Mouse (Mus musculus): Measurements from ENCODE around the gene Acads. TPM values are rescaled to one million over a fixed set of nuclear protein-coding genes. Genes with fewer than 3 reads are reported as not detected.

The Acads gene
- polyA plus RNA-seq, 1 experiment from 2014 or later: 43.6 TPM

DNA sequence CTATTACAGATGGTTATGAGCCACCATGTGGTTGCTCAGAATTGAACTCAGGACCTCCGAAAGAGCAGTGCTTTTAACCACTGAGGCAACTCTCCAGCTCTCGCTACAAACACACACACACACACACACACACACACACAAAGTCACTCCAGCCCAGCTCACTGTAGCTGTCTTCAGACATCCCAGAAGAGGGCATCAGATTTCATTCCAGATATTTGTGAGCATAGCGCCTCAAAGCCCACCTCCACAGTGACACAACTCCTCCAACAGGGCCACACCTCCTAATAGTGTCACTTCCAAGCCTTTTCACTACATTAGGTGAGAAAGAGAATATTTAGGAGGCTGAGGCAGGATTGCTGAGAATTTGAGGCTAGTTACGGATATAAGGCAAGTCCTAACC is 20.0 kb upstream of the Acads start:
- Histone ChIP-seq H3K27me3 (replicated peaks; ENCODE audit: insufficient read depth, low read length) (no peaks in the 10 kb centered on the region), H3K9me3 (ENCODE audit: low read length) (no peaks in the 10 kb centered on the region), H3K4me2 (replicated peaks; ENCODE audit: low read depth, low read length) (no peak overlapping the region), H3K4me3 (ENCODE audit: low read depth, low read length) (no peak overlapping the region), H3K36me3 (ENCODE audit: insufficient read depth, low read length) (no peaks in the 10 kb centered on the region), H3K27ac (ENCODE audit: low read length) (no peak overlapping the region), H3K4me1 (ENCODE audit: insufficient read depth, low read depth, low read length) (no peaks in the 10 kb centered on the region), H3K9ac (replicated peaks; ENCODE audit: low read depth) (no peak overlapping the region)
- WGBS: 50% methylated on average over 4 of the region's 4 CpGs
- ATAC-seq (no peak), DNase-seq (ENCODE audit: low spot score) (no peak)
- no peak for TF ChIP-seq EP300 (IDR thresholded peaks at IDR 0.05)
- no peak for TF ChIP-seq CTCF (IDR thresholded peaks at IDR 0.05)

DNA sequence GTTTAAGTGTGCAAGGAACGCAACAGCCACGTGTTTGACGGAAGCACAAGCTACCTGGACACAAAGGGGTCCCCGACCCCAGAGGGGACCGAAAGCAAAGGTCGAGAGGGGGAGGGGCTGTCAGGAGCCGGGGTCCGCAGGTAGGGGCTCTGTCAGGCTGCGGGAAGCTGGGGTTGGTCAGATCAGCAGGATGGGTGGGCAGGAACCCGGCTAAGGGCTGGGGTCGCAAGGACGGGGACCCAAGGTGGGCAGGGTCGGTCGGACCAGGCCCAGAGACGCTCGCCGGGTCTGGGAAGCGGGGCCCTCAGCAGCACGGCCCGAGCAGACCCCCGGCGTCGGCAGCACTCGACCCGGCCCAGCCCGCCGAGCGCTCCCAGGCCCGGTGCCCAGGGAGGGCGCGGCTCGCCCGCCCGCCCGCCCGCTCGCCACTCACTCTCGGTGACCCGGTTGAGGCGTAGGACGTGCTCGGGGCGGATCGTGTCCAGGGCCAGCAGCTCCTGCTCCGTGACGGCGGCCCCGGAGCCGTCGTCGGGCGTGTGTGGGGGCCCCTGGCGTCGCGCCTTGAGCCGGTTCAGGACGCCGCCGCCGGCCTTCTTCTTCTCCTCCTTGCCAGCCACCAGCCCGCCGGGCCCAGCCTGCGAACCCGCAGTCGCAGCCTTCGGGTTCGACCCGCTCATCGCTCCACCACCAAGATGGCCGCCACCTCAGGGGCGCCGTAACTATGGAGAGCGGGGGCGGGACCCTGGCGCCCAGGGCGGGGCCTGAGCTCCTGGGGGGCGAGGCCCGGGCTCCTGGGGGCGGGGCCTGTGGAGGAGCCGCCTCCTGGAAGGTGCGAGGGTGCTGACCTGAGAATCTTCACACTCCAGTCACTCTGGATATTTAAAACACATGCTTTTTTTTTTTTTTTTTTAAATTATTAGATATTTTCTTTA is 15.4 kb upstream of the Acads start, which contains the start of gene Unc119b:
Gene Unc119b (minus strand): TSS at position 742 of the 932 bp plus-strand sequence.
- H3K9ac ChIP-seq (replicated peaks; ENCODE audit: low read depth): peak within 1 kb of the TSS; percentile 68
- H3K27ac ChIP-seq (ENCODE audit: low read length): no peak within 1 kb of the TSS
- peak; percentile 91 for DNase-seq (ENCODE audit: low spot score)
- WGBS: 2% methylated on average over 48 of the region's 81 CpGs
- no peaks in the 10 kb centered on the region for H3K9me3 ChIP-seq (ENCODE audit: low read length)
- peak; percentile 98 for ATAC-seq
- H3K27me3 ChIP-seq (replicated peaks; ENCODE audit: insufficient read depth, low read length): no peaks in the 10 kb centered on the region
- peak within 1 kb of the TSS; percentile 94 for H3K4me3 ChIP-seq (ENCODE audit: low read depth, low read length)
- peak within 1 kb of the TSS; percentile 98 for H3K4me2 ChIP-seq (replicated peaks; ENCODE audit: low read depth, low read length)
- H3K4me1 ChIP-seq (ENCODE audit: insufficient read depth, low read depth, low read length): peaks cover 5% of the 10 kb centered on the region; the same call in 1 of the 2 replicates
- peaks cover 7% of the 10 kb centered on the region for H3K36me3 ChIP-seq (ENCODE audit: insufficient read depth, low read length)
- no peak for TF ChIP-seq EP300 (IDR thresholded peaks at IDR 0.05)
- no peak for TF ChIP-seq CTCF (IDR thresholded peaks at IDR 0.05)

DNA sequence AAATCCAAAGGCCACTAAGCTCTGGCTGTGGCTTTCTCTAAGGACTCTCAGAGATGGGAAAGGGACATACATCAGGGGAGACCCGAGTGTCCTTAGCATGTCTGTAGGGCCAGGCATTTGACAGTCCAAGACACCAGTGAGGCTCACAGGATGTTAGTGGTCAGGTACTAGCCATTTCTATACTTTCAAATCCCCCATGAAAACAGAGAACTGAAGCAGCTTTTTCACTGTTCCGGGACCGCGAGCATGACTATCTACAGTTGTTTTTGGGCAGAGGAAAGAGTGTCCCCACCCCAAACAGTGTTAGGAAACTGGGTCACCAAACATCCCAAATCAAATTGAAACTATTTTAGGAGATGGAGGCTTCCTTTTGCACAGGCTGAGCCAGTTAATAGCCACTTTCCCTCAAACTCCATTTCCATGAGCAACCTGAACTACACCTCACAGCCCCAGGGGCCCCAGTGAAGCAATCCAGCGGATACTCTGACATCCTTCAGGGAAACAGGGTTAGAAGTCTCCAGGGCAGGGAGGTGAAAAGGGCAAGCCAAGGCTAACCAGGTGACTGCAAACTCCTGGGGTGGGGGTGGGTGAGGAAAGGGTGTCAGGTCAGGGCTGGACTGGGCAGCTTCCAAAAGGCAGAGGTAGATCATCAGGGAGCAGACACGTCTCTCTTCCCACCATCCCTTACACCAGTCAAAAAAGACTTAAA is 14.4 kb upstream of the Acads start:
- ATAC-seq (no peak), DNase-seq (ENCODE audit: low spot score) (no peak)
- Histone ChIP-seq H3K4me3 (ENCODE audit: low read depth, low read length) (peak overlapping the region; percentile 94), H3K9ac (replicated peaks; ENCODE audit: low read depth) (no peak overlapping the region), H3K36me3 (ENCODE audit: insufficient read depth, low read length) (peaks cover 7% of the 10 kb centered on the region), H3K9me3 (ENCODE audit: low read length) (no peaks in the 10 kb centered on the region), H3K4me1 (ENCODE audit: insufficient read depth, low read depth, low read length) (peaks cover 5% of the 10 kb centered on the region; the same call in 1 of the 2 replicates), H3K27me3 (replicated peaks; ENCODE audit: insufficient read depth, low read length) (no peaks in the 10 kb centered on the region), H3K4me2 (replicated peaks; ENCODE audit: low read depth, low read length) (peak overlapping the region; percentile 98), H3K27ac (ENCODE audit: low read length) (no peak overlapping the region)
- WGBS: 57% methylated on average over 6 of the region's 6 CpGs
- TF ChIP-seq EP300 (IDR thresholded peaks at IDR 0.05): no peak
- no peak for TF ChIP-seq CTCF (IDR thresholded peaks at IDR 0.05)

DNA sequence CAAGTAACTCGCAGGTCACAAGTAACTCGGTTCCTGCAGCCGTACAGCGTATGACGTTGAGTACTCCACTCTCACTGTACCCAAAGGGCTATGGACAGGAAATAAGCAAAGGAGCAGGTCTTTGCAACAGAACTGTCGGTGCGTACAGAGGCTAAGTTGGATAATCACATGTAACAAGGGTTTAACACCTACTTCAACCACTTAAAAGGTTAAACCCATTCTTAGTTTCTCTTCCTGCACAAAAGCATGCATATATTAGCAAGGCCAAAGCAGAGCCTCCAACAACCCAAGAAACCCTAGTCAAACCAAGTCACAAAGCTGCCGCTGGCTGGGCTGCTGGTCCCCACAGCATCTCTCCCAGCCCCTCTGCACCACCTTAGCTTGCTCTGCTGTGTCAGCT is 13.3 kb upstream of the Acads start:
- Histone ChIP-seq H3K27ac (ENCODE audit: low read length) (no peak overlapping the region), H3K4me1 (ENCODE audit: insufficient read depth, low read depth, low read length) (peaks cover 5% of the 10 kb centered on the region; the same call in 1 of the 2 replicates), H3K4me3 (ENCODE audit: low read depth, low read length) (no peak overlapping the region), H3K9ac (replicated peaks; ENCODE audit: low read depth) (no peak overlapping the region), H3K36me3 (ENCODE audit: insufficient read depth, low read length) (peaks cover 7% of the 10 kb centered on the region), H3K4me2 (replicated peaks; ENCODE audit: low read depth, low read length) (no peak overlapping the region), H3K27me3 (replicated peaks; ENCODE audit: insufficient read depth, low read length) (no peaks in the 10 kb centered on the region), H3K9me3 (ENCODE audit: low read length) (no peaks in the 10 kb centered on the region)
- ATAC-seq: no peak
- 75% methylated on average over 8 of the region's 8 CpGs for WGBS
- no peak for DNase-seq (ENCODE audit: low spot score)
- no peak for TF ChIP-seq CTCF (IDR thresholded peaks at IDR 0.05)
- no peak for TF ChIP-seq EP300 (IDR thresholded peaks at IDR 0.05)

DNA sequence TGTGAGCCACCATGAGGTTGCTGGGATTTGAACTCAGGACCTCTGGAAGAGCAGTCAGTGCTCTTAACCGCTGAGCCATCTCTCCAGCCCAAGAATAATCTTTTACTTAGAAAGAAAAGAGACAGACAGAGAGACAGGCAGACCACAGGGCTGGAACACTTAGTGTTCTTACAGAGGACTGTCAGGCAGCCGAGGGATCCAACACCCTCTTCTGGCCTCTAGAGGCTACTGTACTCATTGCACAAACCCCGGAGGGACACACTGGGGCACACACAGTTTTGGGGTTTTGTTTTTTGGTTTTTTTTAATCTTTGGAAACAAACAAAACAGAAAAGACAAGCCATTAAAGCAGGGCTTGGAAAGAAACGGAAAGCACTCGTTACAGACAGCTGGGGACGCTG is 10.2 kb upstream of the Acads start:
- Histone ChIP-seq H3K27ac (ENCODE audit: low read length) (no peak overlapping the region), H3K9ac (replicated peaks; ENCODE audit: low read depth) (no peak overlapping the region), H3K4me1 (ENCODE audit: insufficient read depth, low read depth, low read length) (peaks cover 5% of the 10 kb centered on the region; the same call in 1 of the 2 replicates), H3K36me3 (ENCODE audit: insufficient read depth, low read length) (peaks cover 12% of the 10 kb centered on the region), H3K4me3 (ENCODE audit: low read depth, low read length) (no peak overlapping the region), H3K9me3 (ENCODE audit: low read length) (no peaks in the 10 kb centered on the region), H3K4me2 (replicated peaks; ENCODE audit: low read depth, low read length) (no peak overlapping the region), H3K27me3 (replicated peaks; ENCODE audit: insufficient read depth, low read length) (no peaks in the 10 kb centered on the region)
- no peak for ATAC-seq
- TF ChIP-seq EP300 (IDR thresholded peaks at IDR 0.05) (no peak), CTCF (IDR thresholded peaks at IDR 0.05) (peak; percentile 17; the same call in 1 of the 2 replicates)
- 85% methylated on average over 6 of the region's 6 CpGs for WGBS
- no peak for DNase-seq (ENCODE audit: low spot score)

All from lung, postnatal 0 days (tissue).